Mouse (Mus musculus): ENCODE data around the gene Pgc.

GRCm38 (mm10) chr17:47768707-47769276 lies 42.1 kb downstream of the Pgc start:
- TF ChIP-seq EP300 (IDR thresholded peaks at IDR 0.05; ENCODE audit: insufficient read depth, low read depth, low read length): no peak
- peak; percentile 71 for TF ChIP-seq CTCF (IDR thresholded peaks at IDR 0.05; ENCODE audit: low read depth, low read length)
- no peak for TF ChIP-seq POLR2A (IDR thresholded peaks at IDR 0.05; ENCODE audit: insufficient read depth, low read length)
